Mouse (Mus musculus) myocyte (in vitro differentiated cells): Measurements from ENCODE around the gene Camta1. TPM values are rescaled to one million over a fixed set of nuclear protein-coding genes. Genes with fewer than 3 reads are reported as not detected.

ENCODE experiments used
- H3K27me3 ChIP-seq: one replicate; pipeline ENCODE4 v1.6.1; 2011; ENCODE audit not compliant: control insufficient read depth, insufficient read depth, insufficient read length
- H3K36me3 ChIP-seq: one replicate; pipeline ENCODE4 v1.6.1; 2011; ENCODE audit not compliant: control insufficient read depth, insufficient read depth
- H3K4me2 ChIP-seq: one replicate; pipeline ENCODE4 v1.6.1; 2011; ENCODE audit warnings: low read depth, control low read depth
- H3K4me3 ChIP-seq: one replicate; pipeline ENCODE4 v1.5.1; 2011; ENCODE audit warnings: mild to moderate bottlenecking, control low read depth, moderate library complexity
- H3K79me2 ChIP-seq: one replicate; pipeline ENCODE4 v1.6.1; 2011; ENCODE audit not compliant: control insufficient read depth, insufficient read depth
- H3ac ChIP-seq: one replicate; pipeline ENCODE4 v1.6.1; 2011; ENCODE audit not compliant: control insufficient read depth, insufficient read length
- CEBPB ChIP-seq: IDR thresholded peaks from 2 replicates; pipeline ENCODE4 v1.6.1; 2011; ENCODE audit warnings: mild to moderate bottlenecking, moderate library complexity; ENCODE audit not compliant: poor library complexity, insufficient read depth, severe bottlenecking
- E2F4 ChIP-seq: IDR thresholded peaks from one replicate; pipeline ENCODE4 v1.6.1; 2011; ENCODE audit warnings: mild to moderate bottlenecking, control low read depth, moderate library complexity; ENCODE audit not compliant: insufficient read depth
- MAX ChIP-seq: IDR thresholded peaks from one replicate; pipeline ENCODE4 v1.6.1; 2011; ENCODE audit warnings: low read depth, mild to moderate bottlenecking, control low read depth
- MYOD1 ChIP-seq, 3 experiments: IDR thresholded peaks; one replicate each; pipeline ENCODE4 v1.6.1; 2011; ENCODE audit warnings: control low read depth in 2 of 3, low read depth in 2 of 3, mild to moderate bottlenecking in 2 of 3, moderate library complexity in 1 of 3; ENCODE audit not compliant: insufficient read length in 2 of 3, control insufficient read depth in 1 of 3
- MYOG ChIP-seq, 3 experiments: IDR thresholded peaks; one replicate each; pipeline ENCODE4 v1.6.1; 2011; ENCODE audit warnings: control low read depth in 2 of 3, low read depth in 2 of 3, mild to moderate bottlenecking in 2 of 3; ENCODE audit not compliant: insufficient read length in 2 of 3, control insufficient read depth in 1 of 3, insufficient read depth in 1 of 3
- POLR2A ChIP-seq: IDR thresholded peaks from one replicate; pipeline ENCODE4 v1.6.1; 2011; ENCODE audit warnings: low read depth, mild to moderate bottlenecking, control low read depth, moderate library complexity; ENCODE audit not compliant: insufficient read length
- POLR2AphosphoS2 ChIP-seq: IDR thresholded peaks from one replicate; pipeline ENCODE4 v1.6.1; 2011; ENCODE audit warnings: low read depth, control low read depth; ENCODE audit not compliant: insufficient read length
- REST ChIP-seq: IDR thresholded peaks from one replicate; pipeline ENCODE4 v1.6.1; 2011; ENCODE audit warnings: mild to moderate bottlenecking, control low read depth, moderate library complexity; ENCODE audit not compliant: insufficient read depth, insufficient read length
- SRF ChIP-seq: IDR thresholded peaks from one replicate; pipeline ENCODE4 v1.6.1; 2011; ENCODE audit warnings: low read depth; ENCODE audit not compliant: control insufficient read depth, insufficient read length
- TCF12 ChIP-seq: IDR thresholded peaks from one replicate; pipeline ENCODE4 v1.6.1; 2011; ENCODE audit warnings: mild to moderate bottlenecking, control low read depth; ENCODE audit not compliant: poor library complexity, insufficient read depth, severe bottlenecking
- TCF3 ChIP-seq: IDR thresholded peaks from one replicate; pipeline ENCODE4 v1.6.1; 2011; ENCODE audit warnings: low read depth, control low read depth; ENCODE audit not compliant: insufficient read length
- USF1 ChIP-seq: IDR thresholded peaks from one replicate; pipeline ENCODE4 v1.6.1; 2011; ENCODE audit warnings: low read depth, mild to moderate bottlenecking, control low read depth, moderate library complexity
- polyA plus RNA-seq: library from polyadenylated mRNA; unstranded; fragments of >200 nt; fragmentation: generic; extraction: Trizol; gene quantifications from one replicate; pipeline ENCODE4 v1.2.1, GENCODE M21; 2012; ENCODE audit warnings: missing spikeins

Gene Camta1
- polyA plus RNA-seq, 1 experiment: 40.6 TPM

GRCm38 (mm10) chr4:150975145-150975544 lies 886.5 kb downstream of the Camta1 start:
- Histone ChIP-seq H3ac (no peak overlapping the region), H3K27me3 (no peaks in the 10 kb centered on the region), H3K4me3 (no peak overlapping the region), H3K79me2 (no peaks in the 10 kb centered on the region), H3K4me2 (no peak overlapping the region), H3K36me3 (no peaks in the 10 kb centered on the region)
- no peak for TF ChIP-seq TCF3
- no peak for TF ChIP-seq SRF
- TF ChIP-seq REST: no peak
- no peak for TF ChIP-seq MAX
- TF ChIP-seq MYOD1 (IDR thresholded peaks at IDR 0.05; ENCODE audit: control insufficient read depth in 1 of 3, insufficient read length in 2 of 3, low read depth in 2 of 3): no peak
- no peak for TF ChIP-seq MYOG (IDR thresholded peaks at IDR 0.05; ENCODE audit: control insufficient read depth in 1 of 3, insufficient read depth in 1 of 3, insufficient read length in 2 of 3, low read depth in 2 of 3)

GRCm38 (mm10) chr4:150973264-150973663 lies 888.4 kb downstream of the Camta1 start:
- TF ChIP-seq MYOD1 (IDR thresholded peaks at IDR 0.05; ENCODE audit: control insufficient read depth in 1 of 3, insufficient read length in 2 of 3, low read depth in 2 of 3): peak in 1 of 3 experiments; percentile 46
- no peak for TF ChIP-seq E2F4
- H3K4me2 ChIP-seq: peak overlapping the region; percentile 63
- no peak overlapping the region for H3K4me3 ChIP-seq
- H3K27me3 ChIP-seq: no peaks in the 10 kb centered on the region
- H3K79me2 ChIP-seq: no peaks in the 10 kb centered on the region
- no peaks in the 10 kb centered on the region for H3K36me3 ChIP-seq
- H3ac ChIP-seq: no peak overlapping the region

- no peaks in the 10 kb centered on the region for H3K36me3 ChIP-seq
- H3K27me3 ChIP-seq: no peaks in the 10 kb centered on the region
- H3ac ChIP-seq: no peak overlapping the region
- H3K4me2 ChIP-seq: no peak overlapping the region
- no peak for TF ChIP-seq TCF3
- no peak for TF ChIP-seq USF1
- no peak for TF ChIP-seq POLR2A
- TF ChIP-seq CEBPB: no peak
- no peak for TF ChIP-seq SRF
- no peak for TF ChIP-seq MYOG (IDR thresholded peaks at IDR 0.05; ENCODE audit: control insufficient read depth in 1 of 3, insufficient read depth in 1 of 3, insufficient read length in 2 of 3, low read depth in 2 of 3)
- no peak for TF ChIP-seq POLR2AphosphoS2
- no peak for TF ChIP-seq TCF12
- no peak for TF ChIP-seq MYOD1 (IDR thresholded peaks at IDR 0.05; ENCODE audit: control insufficient read depth in 1 of 3, insufficient read length in 2 of 3, low read depth in 2 of 3)
- TF ChIP-seq REST: no peak
- TF ChIP-seq E2F4: no peak
- TF ChIP-seq MAX: no peak
- H3K4me3 ChIP-seq: no peak overlapping the region
- H3K79me2 ChIP-seq: no peaks in the 10 kb centered on the region
These were observed 892.7 kb downstream of the Camta1 start for GRCm38 (mm10) chr4:150968956-150969355.

GRCm38 (mm10) chr4:150966556-150966955 lies 895.1 kb downstream of the Camta1 start:
- Histone ChIP-seq H3K79me2 (no peaks in the 10 kb centered on the region), H3K4me3 (no peak overlapping the region), H3K27me3 (no peaks in the 10 kb centered on the region), H3ac (no peak overlapping the region), H3K36me3 (no peaks in the 10 kb centered on the region), H3K4me2 (no peak overlapping the region)
- TF ChIP-seq USF1 (no peak), E2F4 (no peak), POLR2A (no peak), MAX (no peak), POLR2AphosphoS2 (no peak), SRF (no peak), MYOD1 (IDR thresholded peaks at IDR 0.05; ENCODE audit: control insufficient read depth in 1 of 3, insufficient read length in 2 of 3, low read depth in 2 of 3) (no peak), REST (no peak), MYOG (IDR thresholded peaks at IDR 0.05; ENCODE audit: control insufficient read depth in 1 of 3, insufficient read depth in 1 of 3, insufficient read length in 2 of 3, low read depth in 2 of 3) (no peak), TCF12 (no peak)

GRCm38 (mm10) chr4:150965555-150965951 lies 896.1 kb downstream of the Camta1 start:
- no peaks in the 10 kb centered on the region for H3K36me3 ChIP-seq
- peak overlapping the region; percentile 4 for H3K4me3 ChIP-seq
- H3ac ChIP-seq: no peak overlapping the region
- H3K27me3 ChIP-seq: no peaks in the 10 kb centered on the region
- H3K4me2 ChIP-seq: no peak overlapping the region
- no peaks in the 10 kb centered on the region for H3K79me2 ChIP-seq
- no peak for TF ChIP-seq CEBPB
- no peak for TF ChIP-seq POLR2AphosphoS2
- no peak for TF ChIP-seq REST
- TF ChIP-seq E2F4: no peak
- TF ChIP-seq SRF: no peak
- no peak for TF ChIP-seq POLR2A
